Mouse (Mus musculus): ENCODE data around the gene Mns1. TPM values are rescaled to one million over a fixed set of nuclear protein-coding genes. Genes with fewer than 3 reads are reported as not detected.

The Mns1 gene
- polyA plus RNA-seq, 1 experiment, result 92.1 TPM

DNA sequence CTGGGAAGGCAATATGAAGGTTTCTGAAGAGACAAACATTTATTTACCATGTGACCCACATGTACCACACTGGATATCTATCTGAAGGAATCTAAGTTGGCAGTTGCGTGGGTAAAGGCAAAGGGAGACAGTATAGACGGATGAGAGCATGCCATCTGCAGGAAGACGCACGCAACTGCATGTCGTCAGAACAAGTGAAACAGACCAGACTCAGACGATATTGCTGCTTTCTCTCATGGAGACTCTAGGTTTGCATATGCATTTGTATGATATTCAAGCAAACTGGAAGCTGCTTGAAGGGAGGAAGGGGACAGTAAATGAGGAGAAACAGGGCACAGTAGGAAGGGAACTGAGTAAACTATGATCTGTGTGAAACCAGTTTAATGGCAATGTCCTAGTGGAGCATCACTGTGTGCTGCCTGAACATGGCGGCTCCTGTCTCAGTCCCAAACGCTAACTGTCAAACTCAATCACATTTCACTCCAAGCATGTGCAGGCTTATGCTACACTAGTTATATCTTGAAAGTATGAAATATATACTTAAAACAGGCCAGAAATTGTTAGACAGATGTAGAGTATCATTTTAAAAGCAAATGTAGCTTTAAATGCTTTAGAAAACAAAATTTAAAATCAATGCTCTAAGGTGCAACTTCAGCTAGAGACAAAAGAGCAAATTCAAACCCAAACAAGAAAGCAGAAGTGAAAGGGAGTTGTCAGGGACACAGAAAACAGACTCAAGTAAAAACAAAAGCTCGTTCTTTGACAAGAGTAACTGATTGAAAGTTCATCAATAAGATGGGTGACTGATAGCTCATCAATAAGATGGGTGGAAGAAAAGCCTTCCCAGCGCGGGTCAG lies 30.0 kb downstream of the Mns1 start:
- Histone ChIP-seq H3K4me3 (ENCODE audit: control insufficient read depth, low read depth, low read length) (no peak overlapping the region), H3K27ac (ENCODE audit: control insufficient read depth, insufficient read depth, low read depth, low read length) (no peak overlapping the region), H3K4me1 (ENCODE audit: control insufficient read depth, insufficient read depth, low read length) (no peaks in the 10 kb centered on the region), H3K27me3 (ENCODE audit: control insufficient read depth, insufficient read depth, low read length) (no peaks in the 10 kb centered on the region), H3K36me3 (ENCODE audit: control insufficient read depth, insufficient read depth, low read length) (no peaks in the 10 kb centered on the region)
- TF ChIP-seq CTCF (IDR thresholded peaks at IDR 0.05; ENCODE audit: control insufficient read depth, insufficient read depth, insufficient replicate concordance, low read depth, low read length), result peak; percentile 43; the same call in 1 of the 2 replicates
- TF ChIP-seq POLR2A (IDR thresholded peaks at IDR 0.05; ENCODE audit: control insufficient read depth, low read depth, low read length), result no peak

DNA sequence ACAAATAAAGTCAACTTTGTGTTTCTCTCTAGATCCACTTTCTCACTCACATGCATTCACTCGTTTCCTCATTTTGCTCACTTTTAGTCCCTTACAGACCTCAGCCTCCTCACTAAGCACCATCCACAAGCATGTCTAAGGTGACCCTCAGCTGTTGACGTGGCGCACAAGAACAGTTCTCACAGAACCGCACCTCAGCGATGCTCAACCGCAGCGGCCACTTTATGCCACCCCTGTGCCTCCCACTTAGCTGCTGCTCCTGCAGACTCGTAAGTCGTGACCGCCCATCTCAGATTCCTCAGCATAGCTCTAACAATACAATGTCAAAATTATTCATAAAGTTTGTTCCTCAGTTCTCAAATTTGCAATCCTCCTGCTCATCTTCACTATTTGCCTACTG lies 30.8 kb downstream of the Mns1 start:
- Histone ChIP-seq H3K27ac (ENCODE audit: control insufficient read depth, insufficient read depth, low read depth, low read length) (no peak overlapping the region), H3K4me3 (ENCODE audit: control insufficient read depth, low read depth, low read length) (no peak overlapping the region), H3K4me1 (ENCODE audit: control insufficient read depth, insufficient read depth, low read length) (no peaks in the 10 kb centered on the region), H3K27me3 (ENCODE audit: control insufficient read depth, insufficient read depth, low read length) (no peaks in the 10 kb centered on the region), H3K36me3 (ENCODE audit: control insufficient read depth, insufficient read depth, low read length) (no peaks in the 10 kb centered on the region)
- TF ChIP-seq POLR2A (IDR thresholded peaks at IDR 0.05; ENCODE audit: control insufficient read depth, low read depth, low read length) (no peak), CTCF (IDR thresholded peaks at IDR 0.05; ENCODE audit: control insufficient read depth, insufficient read depth, insufficient replicate concordance, low read depth, low read length) (no peak)

DNA sequence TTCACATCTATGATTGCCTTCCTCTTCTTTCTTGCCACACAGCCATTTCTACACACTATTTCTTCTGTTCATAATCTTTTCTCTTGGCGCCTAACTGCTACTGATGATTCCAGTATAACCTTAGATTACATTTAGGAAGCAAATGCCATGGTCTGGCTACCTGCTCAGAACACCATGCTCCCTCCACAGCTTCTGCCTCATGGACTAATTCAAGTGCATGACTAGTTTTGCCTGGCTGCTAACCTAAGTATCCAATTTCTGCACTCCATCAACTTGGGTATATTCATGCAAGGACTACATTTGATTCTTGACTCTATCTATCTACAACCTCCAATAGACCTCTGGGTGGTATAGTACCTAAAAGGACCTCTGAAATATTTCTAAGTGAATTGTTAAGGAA lies 32.0 kb downstream of the Mns1 start:
- no peaks in the 10 kb centered on the region for H3K27me3 ChIP-seq (ENCODE audit: control insufficient read depth, insufficient read depth, low read length)
- H3K4me3 ChIP-seq (ENCODE audit: control insufficient read depth, low read depth, low read length), result no peak overlapping the region
- TF ChIP-seq POLR2A (IDR thresholded peaks at IDR 0.05; ENCODE audit: control insufficient read depth, low read depth, low read length) (no peak), CTCF (IDR thresholded peaks at IDR 0.05; ENCODE audit: control insufficient read depth, insufficient read depth, insufficient replicate concordance, low read depth, low read length) (no peak)
- H3K4me1 ChIP-seq (ENCODE audit: control insufficient read depth, insufficient read depth, low read length), result no peaks in the 10 kb centered on the region
- H3K36me3 ChIP-seq (ENCODE audit: control insufficient read depth, insufficient read depth, low read length), result no peaks in the 10 kb centered on the region
- H3K27ac ChIP-seq (ENCODE audit: control insufficient read depth, insufficient read depth, low read depth, low read length), result no peak overlapping the region

DNA sequence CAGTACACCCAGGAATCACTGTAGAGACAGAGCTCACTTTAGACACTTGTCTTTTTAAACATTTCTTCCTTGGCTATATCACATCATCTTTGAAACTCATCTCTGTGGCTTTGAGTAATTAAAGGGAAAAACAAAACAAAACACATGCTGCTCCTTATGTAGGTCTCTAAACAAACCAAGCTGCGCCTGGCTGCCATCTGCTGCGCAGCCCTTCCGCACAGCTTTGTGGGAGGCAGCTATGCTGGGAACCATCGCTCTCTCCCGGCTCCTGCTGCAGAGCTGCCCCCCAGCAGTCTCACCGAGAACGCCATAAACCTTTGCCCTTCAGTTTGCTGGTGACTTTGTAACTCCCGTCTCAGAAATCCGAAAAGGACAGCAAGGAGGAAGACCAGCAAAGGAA lies 37.7 kb downstream of the Mns1 start:
- no peaks in the 10 kb centered on the region for H3K27me3 ChIP-seq (ENCODE audit: control insufficient read depth, insufficient read depth, low read length)
- no peaks in the 10 kb centered on the region for H3K36me3 ChIP-seq (ENCODE audit: control insufficient read depth, insufficient read depth, low read length)
- no peak overlapping the region for H3K4me3 ChIP-seq (ENCODE audit: control insufficient read depth, low read depth, low read length)
- no peak overlapping the region for H3K27ac ChIP-seq (ENCODE audit: control insufficient read depth, insufficient read depth, low read depth, low read length)
- TF ChIP-seq POLR2A (IDR thresholded peaks at IDR 0.05; ENCODE audit: control insufficient read depth, low read depth, low read length), result no peak
- TF ChIP-seq CTCF (IDR thresholded peaks at IDR 0.05; ENCODE audit: control insufficient read depth, insufficient read depth, insufficient replicate concordance, low read depth, low read length), result no peak
- H3K4me1 ChIP-seq (ENCODE audit: control insufficient read depth, insufficient read depth, low read length), result no peaks in the 10 kb centered on the region

DNA sequence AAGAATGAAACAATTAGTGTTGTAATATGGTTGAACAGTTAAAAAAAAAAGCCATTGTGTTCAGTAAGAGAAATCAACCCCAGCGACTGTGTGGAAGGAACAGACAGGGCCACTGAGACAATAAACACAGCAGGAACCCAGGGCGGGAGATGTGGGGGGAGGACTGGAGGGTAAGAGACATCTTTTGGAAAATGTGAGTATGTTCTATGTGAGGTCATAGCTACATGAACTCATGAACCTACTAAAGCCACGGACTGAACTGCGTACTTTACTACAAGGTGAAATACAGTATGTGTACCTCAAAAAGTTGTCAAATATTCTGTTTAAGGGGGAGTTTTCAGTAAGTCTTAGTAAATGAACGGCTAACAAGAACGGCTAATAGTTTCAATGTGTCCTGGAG lies 39.5 kb downstream of the Mns1 start:
- H3K27me3 ChIP-seq (ENCODE audit: control insufficient read depth, insufficient read depth, low read length), result no peaks in the 10 kb centered on the region
- H3K36me3 ChIP-seq (ENCODE audit: control insufficient read depth, insufficient read depth, low read length), result 0 out of 2 replicates have a peak, but pooled peaks cover 1% of the 10 kb centered on the region
- no peak for TF ChIP-seq CTCF (IDR thresholded peaks at IDR 0.05; ENCODE audit: control insufficient read depth, insufficient read depth, insufficient replicate concordance, low read depth, low read length)
- no peak for TF ChIP-seq POLR2A (IDR thresholded peaks at IDR 0.05; ENCODE audit: control insufficient read depth, low read depth, low read length)
- H3K4me3 ChIP-seq (ENCODE audit: control insufficient read depth, low read depth, low read length), result no peak overlapping the region
- no peak overlapping the region for H3K27ac ChIP-seq (ENCODE audit: control insufficient read depth, insufficient read depth, low read depth, low read length)
- no peaks in the 10 kb centered on the region for H3K4me1 ChIP-seq (ENCODE audit: control insufficient read depth, insufficient read depth, low read length)

DNA sequence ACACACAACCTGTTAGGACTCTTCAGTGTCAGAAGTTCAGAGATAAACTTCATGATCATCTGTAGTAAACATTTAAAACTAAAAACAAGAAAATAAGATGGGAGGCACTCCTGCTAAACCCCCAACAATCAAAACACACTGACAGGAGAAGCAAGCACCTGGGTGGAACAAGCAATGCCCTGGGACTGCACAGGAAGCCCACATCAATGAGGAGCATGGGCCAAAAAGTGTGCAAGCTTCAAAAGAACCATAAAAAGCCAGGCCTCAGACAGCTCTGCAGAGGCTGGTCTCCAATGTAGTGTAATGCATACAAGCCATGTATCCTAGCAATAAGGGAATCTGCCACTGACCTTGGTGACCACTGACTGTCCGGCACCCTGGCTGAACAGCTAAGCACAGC lies 41.5 kb downstream of the Mns1 start:
- no peak for TF ChIP-seq POLR2A (IDR thresholded peaks at IDR 0.05; ENCODE audit: control insufficient read depth, low read depth, low read length)
- TF ChIP-seq CTCF (IDR thresholded peaks at IDR 0.05; ENCODE audit: control insufficient read depth, insufficient read depth, insufficient replicate concordance, low read depth, low read length), result no peak
- Histone ChIP-seq H3K4me3 (ENCODE audit: control insufficient read depth, low read depth, low read length) (no peak overlapping the region), H3K36me3 (ENCODE audit: control insufficient read depth, insufficient read depth, low read length) (0 out of 2 replicates have a peak, but pooled peaks cover 1% of the 10 kb centered on the region)

DNA sequence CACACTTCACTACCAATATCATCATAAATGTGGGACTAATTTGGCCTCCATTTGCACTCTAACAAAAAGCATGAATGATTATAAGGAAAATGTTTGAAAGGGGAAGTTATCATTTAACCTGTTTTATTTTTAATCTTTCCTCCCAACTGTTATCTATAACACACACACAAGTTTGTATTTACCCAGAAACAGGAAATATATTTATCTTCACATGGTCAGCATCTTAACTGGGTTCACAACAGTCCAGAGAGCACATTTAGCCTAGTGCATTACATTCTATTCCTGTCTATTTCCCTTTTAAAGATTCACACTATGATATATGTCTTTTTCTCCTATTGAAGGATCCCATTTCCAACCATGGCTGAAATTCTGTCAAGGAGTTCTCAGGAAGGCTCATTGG lies 50.7 kb downstream of the Mns1 start:
- Histone ChIP-seq H3K36me3 (ENCODE audit: control insufficient read depth, insufficient read depth, low read length) (peaks cover 4% of the 10 kb centered on the region), H3K27me3 (ENCODE audit: control insufficient read depth, insufficient read depth, low read length) (no peaks in the 10 kb centered on the region), H3K4me1 (ENCODE audit: control insufficient read depth, insufficient read depth, low read length) (peaks cover 4% of the 10 kb centered on the region), H3K4me3 (ENCODE audit: control insufficient read depth, low read depth, low read length) (no peak overlapping the region), H3K27ac (ENCODE audit: control insufficient read depth, insufficient read depth, low read depth, low read length) (no peak overlapping the region)
- no peak for TF ChIP-seq POLR2A (IDR thresholded peaks at IDR 0.05; ENCODE audit: control insufficient read depth, low read depth, low read length)
- no peak for TF ChIP-seq CTCF (IDR thresholded peaks at IDR 0.05; ENCODE audit: control insufficient read depth, insufficient read depth, insufficient replicate concordance, low read depth, low read length)

More for the DNA sequence above, 41.5 kb downstream of the Mns1 start:
- Histone ChIP-seq H3K27me3 (ENCODE audit: control insufficient read depth, insufficient read depth, low read length) (no peaks in the 10 kb centered on the region), H3K4me1 (ENCODE audit: control insufficient read depth, insufficient read depth, low read length) (no peaks in the 10 kb centered on the region), H3K27ac (ENCODE audit: control insufficient read depth, insufficient read depth, low read depth, low read length) (no peak overlapping the region)

Data from testis, adult 2 months (tissue).